Mouse (Mus musculus) cerebellum, adult (tissue): ENCODE data around the gene Tmem106c.

Source experiments
- ATAC-seq: cut with Nextera tagmentation; 2 replicates; pipeline ENCODE4 v1.9.2; 2017; ENCODE audit warnings: mild to moderate bottlenecking, moderate library complexity, mixed read lengths; ENCODE audit not compliant: insufficient number of reproducible peaks, low FRiP score, low TSS enrichment

Gene Tmem106c

GRCm38 (mm10) chr15:97996716-97997256, 32.8 kb downstream of the Tmem106c start:
- no peak for ATAC-seq

DNA sequence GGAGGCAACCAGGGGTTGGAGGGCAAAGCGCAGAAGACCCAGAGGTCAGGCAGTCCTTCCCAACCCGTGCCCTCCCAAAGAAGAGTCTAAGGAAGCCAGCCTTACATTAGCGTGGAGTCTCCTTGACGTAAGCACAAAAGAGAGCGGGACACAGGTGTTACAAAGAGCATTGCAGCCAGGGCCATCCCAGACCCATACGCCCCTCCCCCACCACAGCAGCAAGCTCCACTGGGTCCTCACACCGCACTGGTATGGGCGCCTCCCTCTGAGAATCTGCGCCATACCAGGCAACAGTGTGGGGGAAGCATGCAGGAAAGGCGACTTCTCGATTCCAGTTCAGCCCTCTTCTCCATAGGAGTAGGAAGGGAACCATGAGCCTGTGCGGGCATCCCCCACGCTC, 35.5 kb downstream of the Tmem106c start:
- no peak for ATAC-seq

DNA sequence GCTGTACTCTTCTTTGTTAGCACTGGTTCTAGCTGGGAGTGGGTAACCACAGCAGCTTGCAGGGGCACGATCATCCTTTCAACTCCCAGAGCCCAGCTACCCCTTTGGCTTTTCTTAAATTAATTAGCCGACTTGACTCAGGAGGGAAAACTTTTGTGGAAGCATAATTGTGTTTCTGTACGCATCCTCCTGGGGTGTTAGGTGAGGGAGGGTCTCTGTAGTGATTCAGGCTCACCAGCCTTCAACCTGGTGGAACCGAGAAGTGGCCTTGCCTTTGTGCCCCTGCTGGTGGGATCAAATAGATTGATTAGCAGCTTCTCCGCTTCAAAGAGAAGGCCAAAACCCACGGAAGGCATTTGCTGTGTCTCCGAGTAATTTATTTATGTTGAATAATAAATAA, 36.0 kb downstream of the Tmem106c start:
- no peak for ATAC-seq

GRCm38 (mm10) chr15:98001321-98002112, 37.5 kb downstream of the Tmem106c start:
- ATAC-seq, result no peak

GRCm38 (mm10) chr15:98002113-98002990, 38.4 kb downstream of the Tmem106c start:
- ATAC-seq, result no peak

DNA sequence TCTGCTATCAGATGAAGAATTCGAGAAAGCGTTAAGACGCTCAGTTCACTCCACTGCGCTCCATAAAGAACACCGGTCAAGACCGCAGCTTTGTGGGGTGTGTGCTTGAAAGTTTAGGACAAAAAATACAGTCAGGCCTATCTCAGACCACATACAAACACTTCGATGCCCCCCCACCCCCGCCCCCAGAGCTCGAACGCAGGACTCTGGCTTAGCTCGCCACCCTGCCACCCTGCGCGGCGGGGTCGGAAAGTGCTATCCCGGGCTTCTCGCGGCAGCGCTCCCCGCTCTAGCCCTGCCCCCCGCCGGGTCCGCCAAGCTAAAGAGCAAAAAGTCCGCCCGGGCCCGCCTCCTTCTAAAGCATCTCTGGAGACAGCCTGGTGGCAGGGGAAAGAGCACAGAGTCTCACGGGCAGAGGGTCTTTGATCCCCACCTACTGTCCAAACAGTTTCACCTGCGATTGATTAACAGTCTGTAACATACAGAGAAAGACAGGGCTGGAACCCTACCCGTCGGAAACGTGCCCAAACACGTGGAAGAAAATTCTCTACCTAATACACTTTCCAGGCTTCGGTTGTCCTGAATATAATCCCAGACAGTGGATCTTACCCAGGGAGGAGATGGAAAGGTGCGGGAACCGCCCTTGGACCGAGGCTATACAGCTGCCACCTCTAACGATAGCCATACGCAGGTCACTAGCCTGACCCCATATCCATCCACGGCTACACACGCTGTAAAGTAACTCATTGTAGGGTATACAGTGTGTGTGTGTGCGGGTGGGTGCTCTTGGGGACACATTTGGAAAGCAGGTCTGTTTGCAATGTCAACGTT, 39.2 kb downstream of the Tmem106c start:
- ATAC-seq, result no peak

- peak; percentile 26; the same call in 1 of the 2 replicates for ATAC-seq
Observed at GRCm38 (mm10) chr15:98003822-98004739, 40.1 kb downstream of the Tmem106c start, which contains the start of gene Col2a1. TSS of gene Col2a1 (minus strand) at chr15:98004695.

DNA sequence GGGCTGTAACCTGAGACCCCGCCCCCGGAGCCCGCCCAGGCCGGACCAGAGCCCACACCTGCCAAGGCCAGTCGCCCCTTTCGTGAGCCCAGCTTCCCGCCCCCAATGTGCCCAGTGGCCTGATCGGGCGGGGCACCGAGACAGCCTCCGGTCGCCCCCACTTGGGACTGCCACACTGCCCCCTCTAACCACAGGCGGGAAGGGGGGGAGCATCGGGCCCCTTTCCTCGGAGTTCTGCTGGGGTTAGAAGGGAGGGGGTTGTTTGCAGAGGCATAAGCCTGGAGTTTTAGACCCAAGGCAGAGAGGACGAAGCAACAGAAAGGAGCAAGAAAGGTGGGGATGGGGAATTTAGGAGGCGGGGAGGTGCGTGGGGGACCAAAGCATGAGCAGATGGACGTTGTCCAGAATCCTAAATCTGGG, 40.8 kb downstream of the Tmem106c start:
- no peak for ATAC-seq

- ATAC-seq, result no peak
Observed at GRCm38 (mm10) chr15:98005181-98005580, 41.2 kb downstream of the Tmem106c start.

DNA sequence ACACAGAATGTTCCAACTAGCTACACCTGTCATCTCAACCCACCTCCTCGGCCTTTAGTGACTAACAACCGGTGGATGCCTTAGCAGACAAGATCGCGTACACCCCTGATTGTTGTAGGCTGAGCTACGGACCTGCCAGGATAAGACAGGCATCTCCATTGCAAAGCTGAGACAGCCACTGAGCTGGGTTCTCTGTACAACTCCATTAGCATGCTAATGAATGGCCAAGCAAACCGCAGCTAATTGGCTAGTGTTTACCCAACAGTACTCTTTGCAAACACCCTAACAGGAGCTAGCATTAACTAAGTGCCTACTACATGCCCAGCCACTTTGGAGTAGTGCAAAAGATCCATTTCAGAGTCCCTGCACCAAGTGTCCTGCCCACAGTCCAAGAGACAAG, 48.8 kb downstream of the Tmem106c start:
- no peak for ATAC-seq

DNA sequence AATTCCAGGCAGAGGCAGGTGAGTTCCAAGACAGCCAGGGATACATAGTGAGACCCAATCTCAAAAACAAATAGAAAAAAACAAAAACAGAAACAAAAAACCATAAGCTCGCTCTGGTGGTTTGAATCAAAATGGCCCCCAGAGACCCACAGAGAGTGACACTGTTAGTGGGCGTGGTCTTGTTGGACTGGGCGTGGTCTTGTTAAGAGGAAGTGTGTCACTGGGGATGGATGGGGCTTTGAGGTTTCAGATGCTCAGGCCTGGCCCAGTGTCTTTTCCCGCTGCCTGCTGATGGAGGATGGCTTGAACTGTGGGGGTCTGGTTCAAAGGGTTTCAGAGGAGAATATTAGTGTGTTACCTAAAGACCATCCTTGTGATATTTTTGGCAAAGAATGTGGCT, 53.9 kb downstream of the Tmem106c start:
- no peak for ATAC-seq

- no peak for ATAC-seq
Observed at GRCm38 (mm10) chr15:98019047-98019446, 55.0 kb downstream of the Tmem106c start.
